Mouse (Mus musculus) heart, adult 18-20 months (tissue): ENCODE measurements at regions not wholly inside any gene's neighbourhood (a gene's known extent, or its start where the extent isn't known, plus 50 kb on each side); places are given as distances from the start of the nearest gene placed in this dataset.

ENCODE experiments used
- DNase-seq, 2 experiments: peaks; one replicate each; pipeline ENCODE4 v3.0.0; 2021 to 2022; ENCODE audit warnings: mixed read lengths in 1 of 2

- no peak for DNase-seq
Measured at GRCm38 (mm10) chr1:61321513-61322145, 317.0 kb upstream of the Pard3b start.

- no peak for DNase-seq
Measured at GRCm38 (mm10) chr1:61331456-61331855, 307.2 kb upstream of the Pard3b start.

GRCm38 (mm10) chr1:61331906-61332305 lies 306.7 kb upstream of the Pard3b start:
- DNase-seq, result no peak

- no peak for DNase-seq
Measured at GRCm38 (mm10) chr1:61336367-61336766, 302.3 kb upstream of the Pard3b start.

GRCm38 (mm10) chr1:61352921-61353320 lies 285.7 kb upstream of the Pard3b start:
- peak in 1 of 2 experiments; percentile 53 for DNase-seq

GRCm38 (mm10) chr1:61353481-61353880 lies 285.1 kb upstream of the Pard3b start:
- peak in 1 of 2 experiments; percentile 29 for DNase-seq

- DNase-seq, result no peak
Measured at GRCm38 (mm10) chr1:61355241-61355640, 283.4 kb upstream of the Pard3b start.

- DNase-seq, result no peak
Measured at GRCm38 (mm10) chr1:61359011-61359930, 279.4 kb upstream of the Pard3b start.

GRCm38 (mm10) chr1:61372581-61372980 lies 266.0 kb upstream of the Pard3b start:
- DNase-seq, result no peak

- DNase-seq, result peak; percentile 60 to 87
Measured at GRCm38 (mm10) chr1:61373661-61374491, 264.7 kb upstream of the Pard3b start.

GRCm38 (mm10) chr1:61376417-61376816 lies 262.2 kb upstream of the Pard3b start:
- peak; percentile 28 to 35 for DNase-seq

- DNase-seq, result peak; percentile 54 to 83
Measured at GRCm38 (mm10) chr1:61377070-61377469, 261.6 kb upstream of the Pard3b start.

- DNase-seq, result no peak
Measured at GRCm38 (mm10) chr1:61378240-61378639, 260.4 kb upstream of the Pard3b start.

- DNase-seq, result no peak
Measured at GRCm38 (mm10) chr1:61379771-61380517, 258.7 kb upstream of the Pard3b start.

GRCm38 (mm10) chr1:61387587-61387986 lies 251.0 kb upstream of the Pard3b start:
- DNase-seq, result no peak

- DNase-seq, result no peak
Measured at GRCm38 (mm10) chr1:61397796-61398195, 240.8 kb upstream of the Pard3b start.

GRCm38 (mm10) chr1:61402339-61402738 lies 236.3 kb upstream of the Pard3b start:
- no peak for DNase-seq

GRCm38 (mm10) chr1:61407201-61407600 lies 231.4 kb upstream of the Pard3b start:
- no peak for DNase-seq

GRCm38 (mm10) chr1:61414772-61415171 lies 223.9 kb upstream of the Pard3b start:
- DNase-seq, result no peak

GRCm38 (mm10) chr1:61415426-61416195 lies 223.0 kb upstream of the Pard3b start:
- no peak for DNase-seq

- DNase-seq, result peak in 1 of 2 experiments; percentile 9
Measured at GRCm38 (mm10) chr1:61418396-61418795, 220.2 kb upstream of the Pard3b start.
